Mouse (Mus musculus) embryonic facial prominence, embryonic 14.5 days (tissue): ENCODE results near the gene Mvb12b. TPM values are rescaled to one million over a fixed set of nuclear protein-coding genes. Genes with fewer than 3 reads are reported as not detected.
A peak's percentile ranks its signal among the peaks of the same experiment; 100 is the strongest.

ENCODE experiments used
- ATAC-seq: fragments of 200-750 bp; cut with Nextera tagmentation; 2 replicates; pipeline ENCODE4 v1.8.0; 2017; ENCODE audit warnings: low read depth, moderate number of reproducible peaks, moderate TSS enrichment
- DNase-seq: peaks from one replicate; pipeline ENCODE4 v3.0.0-alpha.2; 2015; ENCODE audit warnings: low spot score
- H3K27ac ChIP-seq: fragments of 300-500 bp; sonication (generic); replicated peaks from 2 replicates; pipeline ENCODE4 v1.5.1; 2014; ENCODE audit warnings: low read depth, mild to moderate bottlenecking, low read length, moderate library complexity
- H3K27me3 ChIP-seq: fragments of 300-500 bp; sonication (generic); replicated peaks from 2 replicates; pipeline ENCODE4 v1.6.1; 2014; ENCODE audit warnings: low read length; ENCODE audit not compliant: control insufficient read depth, insufficient read depth
- H3K36me3 ChIP-seq: fragments of 300-500 bp; sonication (generic); 2 replicates; pipeline ENCODE4 v1.6.1; 2014; ENCODE audit warnings: low read length, mixed read lengths; ENCODE audit not compliant: control insufficient read depth, insufficient read depth
- H3K4me1 ChIP-seq: fragments of 300-500 bp; sonication (generic); 2 replicates; pipeline ENCODE4 v1.6.1; 2014; ENCODE audit warnings: antibody characterized with exemption, low read length; ENCODE audit not compliant: control insufficient read depth, insufficient read depth
- H3K4me2 ChIP-seq: fragments of 300-500 bp; sonication (generic); 2 replicates; pipeline ENCODE4 v1.6.1; 2014; ENCODE audit warnings: low read depth, mild to moderate bottlenecking, low read length, moderate library complexity, mixed read lengths
- H3K4me3 ChIP-seq: fragments of 300-500 bp; sonication (generic); 2 replicates; pipeline ENCODE4 v1.5.1; 2014; ENCODE audit warnings: low read depth, mild to moderate bottlenecking, low read length
- H3K9ac ChIP-seq: fragments of 300-500 bp; sonication (generic); 2 replicates; pipeline ENCODE4 v1.6.1; 2014; ENCODE audit warnings: low read depth, mild to moderate bottlenecking, low read length, moderate library complexity, mixed read lengths
- H3K9me3 ChIP-seq: fragments of 300-500 bp; sonication (generic); 2 replicates; pipeline ENCODE4 v1.6.1; 2016; ENCODE audit warnings: low read length; ENCODE audit not compliant: control insufficient read depth
- WGBS: fragments of 180-500 bp; shearing (Covaris S2); extraction: QIAGEN DNeasy Blood & Tissue Kit; methylation state at CpG from one replicate; pipeline ENCODE4 v1.1.7; 2014; 5-methylcytosine and 5-hydroxymethylcytosine counted together
- polyA plus RNA-seq: library from polyadenylated mRNA; unstranded; fragments of >200 nt; fragmentation: Nextera tagmentation; extraction: Ambion mirVana; gene quantifications from 2 replicates; pipeline ENCODE4 v1.2.1, GENCODE M21; 2014

Gene Mvb12b
- polyA plus RNA-seq, 1 experiment from 2014 or later = 14.1 TPM

GRCm38 (mm10) chr2:33836660-33837213, 51.0 kb downstream of the Mvb12b start:
- no peaks in the 10 kb centered on the region for H3K9me3 ChIP-seq
- no peak for ATAC-seq
- peaks cover 22% of the 10 kb centered on the region for H3K36me3 ChIP-seq
- H3K4me2 ChIP-seq = no peak overlapping the region
- H3K27me3 ChIP-seq = no peaks in the 10 kb centered on the region
- WGBS = 66% methylated on average over 9 of the region's 9 CpGs
- H3K4me1 ChIP-seq = peaks cover 10% of the 10 kb centered on the region; the same call in 1 of the 2 replicates
- no peak overlapping the region for H3K4me3 ChIP-seq
- no peak for DNase-seq
- no peak overlapping the region for H3K9ac ChIP-seq
- no peak overlapping the region for H3K27ac ChIP-seq

GRCm38 (mm10) chr2:33835038-33835437, 52.7 kb downstream of the Mvb12b start:
- H3K27ac ChIP-seq = no peak overlapping the region
- peaks cover 10% of the 10 kb centered on the region; the same call in 1 of the 2 replicates for H3K4me1 ChIP-seq
- ATAC-seq (no peak), DNase-seq (no peak)
- no peaks in the 10 kb centered on the region for H3K27me3 ChIP-seq
- WGBS = 89% methylated on average over 8 of the region's 8 CpGs
- no peak overlapping the region for H3K9ac ChIP-seq
- no peak overlapping the region for H3K4me2 ChIP-seq
- peaks cover 25% of the 10 kb centered on the region for H3K36me3 ChIP-seq
- no peak overlapping the region for H3K4me3 ChIP-seq
- no peaks in the 10 kb centered on the region for H3K9me3 ChIP-seq

GRCm38 (mm10) chr2:33833902-33834301, 53.8 kb downstream of the Mvb12b start:
- DNase-seq = peak; percentile 59
- H3K9ac ChIP-seq = no peak overlapping the region

GRCm38 (mm10) chr2:33829870-33830269, 57.9 kb downstream of the Mvb12b start:
- ATAC-seq = no peak

More at GRCm38 (mm10) chr2:33833902-33834301, 53.8 kb downstream of the Mvb12b start:
- Histone ChIP-seq H3K36me3 (peaks cover 19% of the 10 kb centered on the region), H3K4me1 (peaks cover 10% of the 10 kb centered on the region; the same call in 1 of the 2 replicates), H3K27me3 (no peaks in the 10 kb centered on the region), H3K9me3 (no peaks in the 10 kb centered on the region), H3K4me2 (no peak overlapping the region), H3K27ac (0 out of 2 replicates have a peak overlapping the region, but pooled peaks have one; percentile 13), H3K4me3 (no peak overlapping the region)
- no peak for ATAC-seq
- 59% methylated on average over 1 of the region's 1 CpGs for WGBS

GRCm38 (mm10) chr2:33826777-33827176, 61.0 kb downstream of the Mvb12b start:
- H3K4me1 ChIP-seq = no peaks in the 10 kb centered on the region
- H3K27ac ChIP-seq = no peak overlapping the region
- no peak overlapping the region for H3K9ac ChIP-seq
- H3K4me2 ChIP-seq = no peak overlapping the region
- H3K4me3 ChIP-seq = no peak overlapping the region
- ATAC-seq (no peak), DNase-seq (no peak)
- 83% methylated on average over 5 of the region's 6 CpGs for WGBS
- peaks cover 47% of the 10 kb centered on the region for H3K36me3 ChIP-seq
- no peaks in the 10 kb centered on the region for H3K27me3 ChIP-seq
- H3K9me3 ChIP-seq = no peaks in the 10 kb centered on the region

More at GRCm38 (mm10) chr2:33829870-33830269, 57.9 kb downstream of the Mvb12b start:
- Histone ChIP-seq H3K4me3 (no peak overlapping the region), H3K27ac (no peak overlapping the region), H3K9ac (no peak overlapping the region), H3K4me1 (peaks cover 10% of the 10 kb centered on the region; the same call in 1 of the 2 replicates), H3K36me3 (peaks cover 37% of the 10 kb centered on the region), H3K27me3 (no peaks in the 10 kb centered on the region), H3K4me2 (no peak overlapping the region), H3K9me3 (no peaks in the 10 kb centered on the region)
- no peak for DNase-seq
- 80% methylated on average over 2 of the region's 2 CpGs for WGBS

GRCm38 (mm10) chr2:33824935-33825514, 62.7 kb downstream of the Mvb12b start:
- H3K27ac ChIP-seq = no peak overlapping the region
- H3K9me3 ChIP-seq = no peaks in the 10 kb centered on the region
- no peaks in the 10 kb centered on the region for H3K4me1 ChIP-seq
- no peak overlapping the region for H3K4me2 ChIP-seq
- H3K9ac ChIP-seq = no peak overlapping the region
- DNase-seq = no peak
- no peak for ATAC-seq
- H3K4me3 ChIP-seq = no peak overlapping the region
- H3K27me3 ChIP-seq = no peaks in the 10 kb centered on the region
- H3K36me3 ChIP-seq = peaks cover 53% of the 10 kb centered on the region
- WGBS = 82% methylated on average over 11 of the region's 11 CpGs

- Histone ChIP-seq H3K9me3 (no peaks in the 10 kb centered on the region), H3K36me3 (peaks cover 64% of the 10 kb centered on the region), H3K27me3 (no peaks in the 10 kb centered on the region), H3K27ac (0 out of 2 replicates have a peak overlapping the region, but pooled peaks have one; percentile 42), H3K4me3 (no peak overlapping the region), H3K4me1 (no peaks in the 10 kb centered on the region), H3K4me2 (no peak overlapping the region), H3K9ac (no peak overlapping the region)
- peak; percentile 73 for ATAC-seq
- peak; percentile 89 for DNase-seq
- 22% methylated on average over 12 of the region's 13 CpGs for WGBS
These were observed 65.8 kb downstream of the Mvb12b start for GRCm38 (mm10) chr2:33821677-33822607.

GRCm38 (mm10) chr2:33820450-33820849, 67.3 kb downstream of the Mvb12b start:
- DNase-seq = no peak
- Histone ChIP-seq H3K9ac (no peak overlapping the region), H3K4me3 (no peak overlapping the region), H3K27ac (no peak overlapping the region), H3K4me2 (no peak overlapping the region), H3K27me3 (no peaks in the 10 kb centered on the region), H3K9me3 (no peaks in the 10 kb centered on the region), H3K4me1 (no peaks in the 10 kb centered on the region), H3K36me3 (peaks cover 52% of the 10 kb centered on the region)
- 91% methylated on average over 3 of the region's 3 CpGs for WGBS
- no peak for ATAC-seq
